Mouse (Mus musculus) heart, embryonic 14.5 days (tissue): ENCODE data around the gene Aatk. TPM values are rescaled to one million over a fixed set of nuclear protein-coding genes. Genes with fewer than 3 reads are reported as not detected.
A peak's percentile ranks its signal among the peaks of the same experiment; 100 is the strongest.

Source experiments
- ATAC-seq: fragments of 200-750 bp; cut with Nextera tagmentation; 2 replicates; pipeline ENCODE4 v1.8.0; 2017; ENCODE audit warnings: low read depth, moderate TSS enrichment; ENCODE audit not compliant: insufficient number of reproducible peaks, insufficient read depth, low FRiP score
- H3K27ac ChIP-seq, 2 experiments: fragments of 200-500 bp in 1 of 2; fragments of 300-500 bp in 1 of 2; sonication (generic) in 1 of 2; replicated peaks in 1 of 2; 2 replicates each; pipeline ENCODE4 v1.5.1; 2012 to 2014; ENCODE audit warnings: low read depth in 2 of 2, low read length in 2 of 2, control low read depth in 1 of 2, mild to moderate bottlenecking in 1 of 2, mixed read lengths in 1 of 2; ENCODE audit not compliant: control insufficient read depth in 1 of 2, insufficient read depth in 1 of 2
- H3K27me3 ChIP-seq: fragments of 300-500 bp; sonication (generic); 2 replicates; pipeline ENCODE4 v1.6.1; 2014; ENCODE audit warnings: mild to moderate bottlenecking, low read length, control low read depth; ENCODE audit not compliant: control insufficient read depth, insufficient read depth
- H3K36me3 ChIP-seq: fragments of 300-500 bp; sonication (generic); 2 replicates; pipeline ENCODE4 v1.6.1; 2014; ENCODE audit warnings: mild to moderate bottlenecking, control low read depth, low read length, mixed read lengths; ENCODE audit not compliant: control insufficient read depth, insufficient read depth
- H3K4me1 ChIP-seq, 2 experiments: fragments of 200-500 bp in 1 of 2; fragments of 300-500 bp in 1 of 2; sonication (generic) in 1 of 2; 2 replicates each; pipeline ENCODE4 v1.6.1; 2012 to 2014; ENCODE audit warnings: low read length in 2 of 2, control low read depth in 1 of 2, mixed read lengths in 1 of 2; ENCODE audit not compliant: control insufficient read depth in 2 of 2, insufficient read depth in 2 of 2
- H3K4me2 ChIP-seq: fragments of 300-500 bp; sonication (generic); 2 replicates; pipeline ENCODE4 v1.6.1; 2014; ENCODE audit warnings: mild to moderate bottlenecking, low read length
- H3K4me3 ChIP-seq, 2 experiments: fragments of 200-500 bp in 1 of 2; fragments of 300-500 bp in 1 of 2; sonication (generic) in 1 of 2; 2 replicates each; pipeline ENCODE4 v1.5.1; 2012 to 2014; ENCODE audit warnings: low read length in 2 of 2, mild to moderate bottlenecking in 2 of 2, control low read depth in 1 of 2, low read depth in 1 of 2, moderate library complexity in 1 of 2; ENCODE audit not compliant: control insufficient read depth in 1 of 2, insufficient read depth in 1 of 2
- H3K9ac ChIP-seq: fragments of 300-500 bp; sonication (generic); 2 replicates; pipeline ENCODE4 v1.6.1; 2014; ENCODE audit warnings: mild to moderate bottlenecking, low read length
- H3K9me3 ChIP-seq: fragments of 300-500 bp; sonication (generic); 2 replicates; pipeline ENCODE4 v1.6.1; 2016; ENCODE audit warnings: low read length, control low read depth; ENCODE audit not compliant: control insufficient read depth
- WGBS: fragments of 180-500 bp; shearing (Covaris S2); extraction: QIAGEN DNeasy Blood & Tissue Kit; methylation state at CpG from one replicate; pipeline ENCODE4 v1.1.7; 2014; 5-methylcytosine and 5-hydroxymethylcytosine counted together
- polyA plus RNA-seq: library from polyadenylated mRNA; unstranded; fragments of >200 nt; fragmentation: Nextera tagmentation; extraction: Ambion mirVana; gene quantifications from 2 replicates; pipeline ENCODE4 v1.2.1, GENCODE M21; 2014

Gene Aatk
- polyA plus RNA-seq, 1 experiment from 2014 or later = 1.1 TPM

DNA sequence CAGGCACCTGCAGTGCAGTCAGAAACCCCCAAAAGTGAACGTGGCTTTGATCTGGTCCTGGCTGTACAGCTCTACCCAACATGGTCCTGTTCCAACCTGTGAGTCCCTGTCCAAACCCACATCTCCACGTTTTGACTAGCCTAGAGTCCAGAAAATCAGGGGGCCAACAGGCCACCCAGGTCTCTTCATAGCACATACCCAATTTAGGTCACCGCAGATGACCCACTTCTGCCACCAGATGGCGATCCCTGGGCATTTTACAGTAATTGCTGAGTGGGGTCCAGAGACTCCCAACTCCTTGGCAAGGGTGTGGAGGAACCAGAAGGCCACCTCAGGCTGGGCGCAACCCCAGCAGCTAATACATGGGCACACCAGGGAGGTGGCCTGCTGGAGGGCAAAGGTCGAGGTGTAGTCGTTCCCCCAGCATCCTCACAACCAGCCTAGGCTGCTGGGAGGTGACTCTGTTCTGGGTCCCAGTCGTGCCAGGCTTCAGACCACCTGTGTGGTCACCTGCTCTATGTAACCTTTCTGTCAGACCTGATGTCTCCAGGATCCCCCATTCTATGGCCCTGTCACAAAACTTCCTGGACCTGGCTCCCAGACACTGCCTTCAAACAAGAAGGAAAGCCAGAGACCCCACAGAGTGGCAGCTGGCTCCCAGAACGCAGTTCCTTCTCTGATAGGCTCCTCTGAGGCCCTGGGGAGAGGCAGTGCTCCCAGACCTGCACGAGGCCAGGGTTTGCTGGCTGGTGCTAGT is 16.6 kb downstream of the Aatk start:
- Histone ChIP-seq H3K36me3 (no peaks in the 10 kb centered on the region), H3K9ac (no peak overlapping the region), H3K9me3 (no peaks in the 10 kb centered on the region), H3K4me3 (no peak overlapping the region), H3K4me1 (no peaks in the 10 kb centered on the region; a peak in 1 of 4 replicates), H3K27ac (no peak overlapping the region), H3K27me3 (no peaks in the 10 kb centered on the region), H3K4me2 (no peak overlapping the region)
- peak; percentile 6; the same call in 1 of the 2 replicates for ATAC-seq
- WGBS = 37% methylated on average over 10 of the region's 10 CpGs

DNA sequence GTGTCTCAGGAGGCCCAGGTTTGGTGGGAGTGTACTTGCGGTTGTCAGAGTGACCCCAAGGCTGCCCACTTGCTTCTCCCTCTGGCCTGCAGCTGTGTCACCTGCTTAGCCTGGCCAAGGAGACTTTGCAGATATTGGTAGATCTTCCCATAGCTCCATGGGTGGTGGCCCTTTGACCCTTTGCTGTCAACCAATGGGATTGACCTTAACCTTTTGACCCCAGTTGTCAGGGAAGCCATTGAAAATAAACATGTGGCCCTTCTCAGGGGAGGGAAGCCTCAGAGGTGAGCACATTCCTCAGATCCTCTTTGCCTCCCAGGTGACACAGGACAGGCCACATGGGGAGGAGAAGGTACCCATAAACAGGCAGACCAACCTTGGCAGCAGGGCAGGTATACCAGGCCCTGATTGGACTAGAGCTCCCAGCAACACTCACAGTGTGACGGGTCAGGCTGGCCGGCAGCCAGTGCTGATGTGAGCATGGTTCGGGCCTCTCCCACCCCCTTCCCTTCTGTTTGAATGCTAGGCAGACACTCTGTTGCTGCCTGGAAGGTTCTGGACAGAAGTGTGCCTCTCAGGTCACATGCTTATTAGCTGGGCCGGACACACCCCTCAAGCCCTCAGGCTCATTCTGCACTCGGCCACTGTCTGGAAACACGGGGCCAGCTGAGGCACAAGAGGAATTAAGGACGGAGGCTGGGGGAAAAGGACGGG is 17.4 kb downstream of the Aatk start:
- H3K9me3 ChIP-seq = no peaks in the 10 kb centered on the region
- ATAC-seq = no peak
- H3K4me2 ChIP-seq = no peak overlapping the region
- H3K27me3 ChIP-seq = no peaks in the 10 kb centered on the region; the same call in 1 of the 2 replicates
- H3K4me3 ChIP-seq = no peak overlapping the region
- H3K27ac ChIP-seq = no peak overlapping the region
- 43% methylated on average over 9 of the region's 9 CpGs for WGBS
- H3K36me3 ChIP-seq = no peaks in the 10 kb centered on the region
- no peaks in the 10 kb centered on the region; a peak in 1 of 4 replicates for H3K4me1 ChIP-seq
- no peak overlapping the region for H3K9ac ChIP-seq

DNA sequence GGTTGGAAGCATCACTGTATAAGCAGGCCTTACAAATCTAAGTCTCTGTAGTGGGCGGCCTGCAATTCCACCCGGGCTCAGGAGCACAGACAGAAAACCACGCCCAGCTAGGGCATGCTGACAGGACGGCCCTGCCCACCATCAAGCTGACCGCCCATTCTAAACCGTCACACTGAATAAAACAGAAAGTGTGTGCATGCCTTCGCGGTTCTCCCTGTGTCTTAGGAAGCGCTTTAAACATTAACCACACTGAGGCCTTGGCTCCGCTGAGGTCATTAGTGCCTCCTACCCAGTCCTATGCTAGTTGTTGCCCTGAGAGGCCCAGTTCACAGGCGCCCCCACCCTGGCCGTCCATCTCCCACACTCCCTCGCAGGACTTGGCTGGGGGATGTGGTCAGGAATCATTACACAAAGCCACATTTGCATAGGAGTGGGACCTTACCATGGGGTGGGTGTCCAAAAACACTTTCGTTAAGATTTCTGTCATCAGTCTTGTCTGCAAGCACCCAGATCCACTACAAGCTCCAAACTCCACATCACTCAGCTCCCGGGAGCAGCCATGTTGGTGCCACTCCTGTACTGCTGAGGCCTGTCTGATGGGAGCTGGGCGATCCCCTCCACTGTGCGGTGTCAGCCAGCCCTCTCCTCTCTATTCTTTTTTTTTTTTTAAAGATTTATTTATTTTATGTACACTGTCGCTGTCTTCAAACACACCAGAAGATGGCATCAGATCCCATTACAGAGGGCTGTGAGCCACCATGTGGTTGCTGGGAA is 18.5 kb downstream of the Aatk start:
- H3K4me3 ChIP-seq = no peak overlapping the region
- no peaks in the 10 kb centered on the region; the same call in 1 of the 2 replicates for H3K27me3 ChIP-seq
- WGBS = 77% methylated on average over 18 of the region's 18 CpGs
- H3K9ac ChIP-seq = no peak overlapping the region
- H3K4me2 ChIP-seq = no peak overlapping the region
- no peak overlapping the region for H3K27ac ChIP-seq
- H3K36me3 ChIP-seq = no peaks in the 10 kb centered on the region
- no peaks in the 10 kb centered on the region for H3K9me3 ChIP-seq
- H3K4me1 ChIP-seq = no peaks in the 10 kb centered on the region; a peak in 1 of 4 replicates
- ATAC-seq = no peak

DNA sequence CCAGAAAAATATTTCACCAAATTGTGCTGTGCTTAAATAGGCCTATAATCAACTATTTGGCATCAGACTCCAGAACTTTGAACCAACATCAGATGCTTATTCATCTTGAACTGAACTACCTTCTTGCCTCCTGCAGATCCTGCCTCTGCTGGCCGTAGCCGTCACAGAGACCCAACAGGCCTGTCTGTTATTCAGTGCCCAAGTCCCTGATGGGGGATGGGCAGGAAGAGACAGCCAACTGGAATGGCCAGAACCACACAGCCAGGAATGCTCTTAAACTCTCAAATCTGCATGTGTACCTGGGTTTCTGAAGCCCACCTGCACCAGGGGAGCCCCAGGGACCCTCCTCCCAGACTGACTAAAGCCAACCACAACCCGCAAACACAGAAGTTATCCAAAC is 20.0 kb downstream of the Aatk start:
- no peaks in the 10 kb centered on the region; the same call in 1 of the 2 replicates for H3K27me3 ChIP-seq
- H3K36me3 ChIP-seq = no peaks in the 10 kb centered on the region
- no peak overlapping the region for H3K4me2 ChIP-seq
- H3K4me1 ChIP-seq = no peaks in the 10 kb centered on the region
- no peak overlapping the region for H3K27ac ChIP-seq
- no peak overlapping the region for H3K4me3 ChIP-seq
- 82% methylated on average over 3 of the region's 3 CpGs for WGBS
- H3K9me3 ChIP-seq = no peaks in the 10 kb centered on the region
- no peak overlapping the region for H3K9ac ChIP-seq
- ATAC-seq = no peak

DNA sequence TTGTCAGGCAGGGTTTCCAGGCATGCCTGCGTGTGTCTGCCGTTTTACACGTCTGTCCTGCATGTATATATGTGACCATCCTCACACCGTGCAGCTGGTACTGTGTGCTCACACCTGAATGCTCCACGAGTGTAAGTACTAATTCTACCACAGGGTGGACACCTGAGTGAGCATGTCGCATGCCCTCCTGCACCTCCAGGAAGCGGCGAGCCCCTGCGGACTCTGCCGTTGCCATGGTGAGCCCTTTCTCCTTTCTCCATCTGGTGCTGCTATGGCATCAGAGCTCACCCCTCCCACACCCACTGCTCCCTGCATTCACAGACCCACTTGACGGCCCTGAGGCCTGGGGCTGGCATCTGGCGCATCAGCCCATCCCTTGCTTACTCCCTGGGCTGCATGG is 24.1 kb downstream of the Aatk start:
- Histone ChIP-seq H3K9me3 (no peaks in the 10 kb centered on the region), H3K9ac (no peak overlapping the region), H3K27ac (no peak overlapping the region), H3K27me3 (no peaks in the 10 kb centered on the region; the same call in 1 of the 2 replicates), H3K4me2 (no peak overlapping the region), H3K36me3 (no peaks in the 10 kb centered on the region), H3K4me1 (peaks cover 0 to under 1% of the 10 kb centered on the region in 2 experiments; a peak in 1 of 4 replicates), H3K4me3 (no peak overlapping the region)
- 79% methylated on average over 12 of the region's 12 CpGs for WGBS
- ATAC-seq = no peak

DNA sequence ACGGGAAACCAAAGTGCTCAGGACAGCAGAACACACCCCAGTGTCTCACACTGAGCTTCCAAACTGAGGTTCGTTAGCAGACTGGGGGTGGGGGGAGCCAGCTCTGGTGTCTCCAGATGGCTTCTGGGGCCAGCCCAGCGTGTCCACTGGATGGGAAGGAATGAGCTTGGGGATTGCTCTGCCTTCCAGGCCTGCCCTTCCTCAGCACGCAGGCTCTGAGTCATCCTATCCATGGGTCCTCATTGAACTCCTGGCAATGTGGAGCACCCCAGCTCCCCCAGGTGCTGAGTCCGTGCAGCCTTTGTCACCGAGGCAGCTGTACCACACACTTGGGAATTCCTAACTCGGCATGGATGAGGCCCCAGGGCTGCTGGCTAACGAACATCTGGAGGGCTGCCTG is 24.8 kb downstream of the Aatk start:
- no peak overlapping the region for H3K4me2 ChIP-seq
- no peak overlapping the region for H3K4me3 ChIP-seq
- H3K27me3 ChIP-seq = no peaks in the 10 kb centered on the region; the same call in 1 of the 2 replicates
- no peak for ATAC-seq
- no peaks in the 10 kb centered on the region for H3K36me3 ChIP-seq
- no peak overlapping the region for H3K27ac ChIP-seq
- H3K9ac ChIP-seq = no peak overlapping the region
- H3K9me3 ChIP-seq = no peaks in the 10 kb centered on the region
- WGBS = 60% methylated on average over 8 of the region's 8 CpGs
- H3K4me1 ChIP-seq = peaks cover 0 to 3% of the 10 kb centered on the region in 2 experiments; a peak in 1 of 4 replicates

DNA sequence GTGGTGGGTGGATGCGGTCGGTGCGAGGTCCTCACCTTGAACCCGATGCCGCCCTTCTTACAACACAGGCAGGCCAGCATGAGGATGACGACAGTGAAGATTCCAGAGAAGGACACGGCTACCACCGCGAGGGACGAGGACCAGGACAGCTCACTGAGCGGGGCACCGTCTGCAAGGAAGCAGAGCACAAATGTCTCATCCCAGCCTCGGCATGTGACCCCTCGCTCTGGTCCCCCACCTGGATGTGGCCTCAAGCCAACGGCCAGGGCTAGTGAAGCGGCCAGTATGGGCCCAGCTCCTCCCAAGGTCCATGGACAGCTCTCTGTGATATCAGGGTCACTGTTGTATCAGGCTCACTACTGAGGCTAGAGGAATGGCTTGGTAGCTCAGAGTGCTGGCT is 25.6 kb downstream of the Aatk start:
- 85% methylated on average over 16 of the region's 16 CpGs for WGBS
- peaks cover 0 to 3% of the 10 kb centered on the region in 2 experiments; a peak in 1 of 4 replicates for H3K4me1 ChIP-seq
- no peak overlapping the region for H3K9ac ChIP-seq
- no peak for ATAC-seq
- no peak overlapping the region for H3K4me3 ChIP-seq
- H3K27me3 ChIP-seq = no peaks in the 10 kb centered on the region; the same call in 1 of the 2 replicates
- no peaks in the 10 kb centered on the region for H3K9me3 ChIP-seq
- H3K27ac ChIP-seq = no peak overlapping the region
- no peak overlapping the region for H3K4me2 ChIP-seq
- H3K36me3 ChIP-seq = no peaks in the 10 kb centered on the region
